Mouse (Mus musculus): ENCODE results near the gene Tex38. TPM values are rescaled to one million over a fixed set of nuclear protein-coding genes. Genes with fewer than 3 reads are reported as not detected.

Gene Tex38
- polyA plus RNA-seq, 1 experiment from 2014 or later = 0.59 TPM

- WGBS = 94% methylated on average over 4 of the region's 4 CpGs
- DNase-seq (ENCODE audit: low spot score) = no peak
- H3K4me1 ChIP-seq (replicated peaks; ENCODE audit: insufficient read depth, low read length) = no peaks in the 10 kb centered on the region
These were observed 31.5 kb upstream of the Tex38 start for GRCm38 (mm10) chr4:115812326-115812725.

GRCm38 (mm10) chr4:115799981-115800380, 19.2 kb upstream of the Tex38 start:
- Histone ChIP-seq H3K27ac (no peak overlapping the region), H3K9me3 (replicated peaks; ENCODE audit: low read length) (no peaks in the 10 kb centered on the region), H3K4me2 (ENCODE audit: low read length) (no peak overlapping the region), H3K27me3 (ENCODE audit: insufficient read depth, low read length) (no peaks in the 10 kb centered on the region), H3K4me3 (replicated peaks; ENCODE audit: low read depth, low read length) (no peak overlapping the region), H3K36me3 (ENCODE audit: insufficient read depth, low read length) (peaks cover 43% of the 10 kb centered on the region), H3K9ac (ENCODE audit: low read depth, low read length) (no peak overlapping the region), H3K4me1 (replicated peaks; ENCODE audit: insufficient read depth, low read length) (no peaks in the 10 kb centered on the region)
- 76% methylated on average over 3 of the region's 3 CpGs for WGBS
- no peak for TF ChIP-seq CTCF (IDR thresholded peaks at IDR 0.05; ENCODE audit: low read depth)
- no peak for DNase-seq (ENCODE audit: low spot score)
- no peak for ATAC-seq (replicated peaks; ENCODE audit: low FRiP score, low read depth)

More at GRCm38 (mm10) chr4:115812326-115812725, 31.5 kb upstream of the Tex38 start:
- Histone ChIP-seq H3K27me3 (ENCODE audit: insufficient read depth, low read length) (no peaks in the 10 kb centered on the region), H3K4me3 (replicated peaks; ENCODE audit: low read depth, low read length) (no peak overlapping the region), H3K4me2 (ENCODE audit: low read length) (no peak overlapping the region), H3K9me3 (replicated peaks; ENCODE audit: low read length) (no peaks in the 10 kb centered on the region), H3K27ac (no peak overlapping the region), H3K36me3 (ENCODE audit: insufficient read depth, low read length) (peaks cover 28% of the 10 kb centered on the region), H3K9ac (ENCODE audit: low read depth, low read length) (no peak overlapping the region)
- ATAC-seq (replicated peaks; ENCODE audit: low FRiP score, low read depth) = no peak
- no peak for TF ChIP-seq CTCF (IDR thresholded peaks at IDR 0.05; ENCODE audit: low read depth)

GRCm38 (mm10) chr4:115795360-115795759, 14.5 kb upstream of the Tex38 start:
- peaks cover 42% of the 10 kb centered on the region for H3K36me3 ChIP-seq (ENCODE audit: insufficient read depth, low read length)
- no peak for TF ChIP-seq CTCF (IDR thresholded peaks at IDR 0.05; ENCODE audit: low read depth)
- ATAC-seq (replicated peaks; ENCODE audit: low FRiP score, low read depth) (no peak), DNase-seq (ENCODE audit: low spot score) (peak; percentile 41)
- no peak overlapping the region for H3K4me3 ChIP-seq (replicated peaks; ENCODE audit: low read depth, low read length)
- no peak overlapping the region for H3K27ac ChIP-seq
- H3K27me3 ChIP-seq (ENCODE audit: insufficient read depth, low read length) = no peaks in the 10 kb centered on the region
- WGBS = 39% methylated on average over 3 of the region's 3 CpGs
- no peak overlapping the region for H3K4me2 ChIP-seq (ENCODE audit: low read length)
- H3K4me1 ChIP-seq (replicated peaks; ENCODE audit: insufficient read depth, low read length) = no peaks in the 10 kb centered on the region
- no peak overlapping the region for H3K9ac ChIP-seq (ENCODE audit: low read depth, low read length)
- H3K9me3 ChIP-seq (replicated peaks; ENCODE audit: low read length) = no peaks in the 10 kb centered on the region

GRCm38 (mm10) chr4:115790864-115791263, 10.0 kb upstream of the Tex38 start:
- Histone ChIP-seq H3K36me3 (ENCODE audit: insufficient read depth, low read length) (peaks cover 21% of the 10 kb centered on the region), H3K4me3 (replicated peaks; ENCODE audit: low read depth, low read length) (no peak overlapping the region), H3K4me2 (ENCODE audit: low read length) (no peak overlapping the region), H3K4me1 (replicated peaks; ENCODE audit: insufficient read depth, low read length) (peaks cover 2% of the 10 kb centered on the region; the same call in 1 of the 2 replicates), H3K27ac (no peak overlapping the region), H3K27me3 (ENCODE audit: insufficient read depth, low read length) (no peaks in the 10 kb centered on the region), H3K9me3 (replicated peaks; ENCODE audit: low read length) (no peaks in the 10 kb centered on the region), H3K9ac (ENCODE audit: low read depth, low read length) (no peak overlapping the region)
- no peak for DNase-seq (ENCODE audit: low spot score)
- ATAC-seq (replicated peaks; ENCODE audit: low FRiP score, low read depth) = no peak
- WGBS = 70% methylated on average over 3 of the region's 3 CpGs
- TF ChIP-seq CTCF (IDR thresholded peaks at IDR 0.05; ENCODE audit: low read depth) = no peak

GRCm38 (mm10) chr4:115785511-115786034, 4.8 kb upstream of the Tex38 start:
- peak overlapping the region; percentile 54; the same call in 1 of the 2 replicates for H3K27ac ChIP-seq

GRCm38 (mm10) chr4:115784769-115785510, 4.1 kb upstream of the Tex38 start, which contains the start of gene Atpaf1:
Gene Atpaf1, plus strand, starts transcription at chr4:115784812.
- H3K4me3 ChIP-seq (replicated peaks; ENCODE audit: low read depth, low read length) = peak within 1 kb of the TSS; percentile 82
- peaks cover 5% of the 10 kb centered on the region; the same call in 1 of the 2 replicates for H3K4me1 ChIP-seq (replicated peaks; ENCODE audit: insufficient read depth, low read length)
- peaks cover 2% of the 10 kb centered on the region; the same call in 1 of the 2 replicates for H3K36me3 ChIP-seq (ENCODE audit: insufficient read depth, low read length)
- peak within 1 kb of the TSS; percentile 64 for H3K27ac ChIP-seq
- peak within 1 kb of the TSS; percentile 86 for H3K4me2 ChIP-seq (ENCODE audit: low read length)
- under 1% methylated on average over 68 of the region's 69 CpGs for WGBS
- DNase-seq (ENCODE audit: low spot score) (peak; percentile 68), ATAC-seq (replicated peaks; ENCODE audit: low FRiP score, low read depth) (peak; percentile 83)
- H3K27me3 ChIP-seq (ENCODE audit: insufficient read depth, low read length) = no peaks in the 10 kb centered on the region
- H3K9ac ChIP-seq (ENCODE audit: low read depth, low read length) = peak within 1 kb of the TSS; percentile 83
- TF ChIP-seq CTCF (IDR thresholded peaks at IDR 0.05; ENCODE audit: low read depth) = peak; percentile 33; the same call in 1 of the 2 replicates
- H3K9me3 ChIP-seq (replicated peaks; ENCODE audit: low read length) = no peaks in the 10 kb centered on the region

More at GRCm38 (mm10) chr4:115785511-115786034, 4.8 kb upstream of the Tex38 start:
- H3K9me3 ChIP-seq (replicated peaks; ENCODE audit: low read length) = no peaks in the 10 kb centered on the region
- peak overlapping the region; percentile 83 for H3K9ac ChIP-seq (ENCODE audit: low read depth, low read length)
- H3K4me1 ChIP-seq (replicated peaks; ENCODE audit: insufficient read depth, low read length) = peaks cover 5% of the 10 kb centered on the region; the same call in 1 of the 2 replicates
- ATAC-seq (replicated peaks; ENCODE audit: low FRiP score, low read depth) (peak; percentile 58; the same call in 1 of the 2 replicates), DNase-seq (ENCODE audit: low spot score) (no peak)
- H3K4me2 ChIP-seq (ENCODE audit: low read length) = peak overlapping the region; percentile 86
- no peaks in the 10 kb centered on the region for H3K27me3 ChIP-seq (ENCODE audit: insufficient read depth, low read length)
- TF ChIP-seq CTCF (IDR thresholded peaks at IDR 0.05; ENCODE audit: low read depth) = no peak
- WGBS = 46% methylated on average over 7 of the region's 7 CpGs
- peak overlapping the region; percentile 82 for H3K4me3 ChIP-seq (replicated peaks; ENCODE audit: low read depth, low read length)
- peaks cover 6% of the 10 kb centered on the region; the same call in 1 of the 2 replicates for H3K36me3 ChIP-seq (ENCODE audit: insufficient read depth, low read length)

Data from kidney, postnatal 0 days (tissue).